Mouse (Mus musculus): ENCODE results near the gene Pycard. TPM values are rescaled to one million over a fixed set of nuclear protein-coding genes. Genes with fewer than 3 reads are reported as not detected.
"Not testable (repeated sequence)": the region's sequence is repeated elsewhere in the genome, so short reads cannot be mapped to it uniquely, and the experiment has no call there.

Gene Pycard
- polyA plus RNA-seq (2011; ENCODE audit: insufficient read length, low read depth, missing spikeins) = 1.0 and 1.5 TPM in 2 replicates

DNA sequence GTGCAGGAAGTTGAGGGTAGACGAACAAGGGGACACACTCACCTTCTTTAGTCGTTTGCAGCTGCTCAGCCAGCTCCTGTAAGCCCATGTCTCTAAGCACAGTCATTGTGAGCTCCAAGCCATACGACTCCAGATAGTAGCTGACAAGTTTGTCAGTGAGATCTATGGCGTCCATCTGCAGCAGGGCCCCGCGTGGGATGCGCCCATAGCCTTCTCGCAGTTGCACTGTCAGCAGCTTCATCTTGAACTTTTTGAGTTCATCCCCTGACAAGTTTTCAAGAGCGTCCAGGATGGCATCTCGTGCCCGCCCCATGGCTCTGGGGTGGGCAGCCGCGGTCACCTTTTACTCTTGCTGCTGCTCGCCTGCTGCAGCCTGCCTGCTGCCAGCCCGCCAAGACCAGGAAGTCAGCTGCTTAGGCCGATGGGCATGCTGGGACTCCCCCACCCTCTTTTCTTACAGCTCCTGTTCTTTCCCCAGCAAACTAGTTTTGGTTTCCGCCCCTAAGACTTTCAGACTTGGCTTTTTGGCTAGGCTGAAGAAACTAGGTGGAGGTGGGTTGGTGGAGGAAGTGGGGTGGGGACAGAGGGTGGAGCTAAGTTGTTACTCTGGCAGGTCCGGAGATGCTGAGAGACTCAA is at the start of gene Pycard:
TSS of gene Pycard (minus strand) at position 527 of the 637 bp plus-strand sequence.
- no peaks in the 10 kb centered on the region for H3K4me1 ChIP-seq (ENCODE audit: control insufficient read depth, insufficient read depth, low read length)
- TF ChIP-seq POLR2A (IDR thresholded peaks at IDR 0.05; ENCODE audit: low read depth, low read length) = no peak
- no peak within 1 kb of the TSS for H3K27ac ChIP-seq (ENCODE audit: insufficient read depth, low read length)
- H3K4me3 ChIP-seq (ENCODE audit: insufficient read depth, low read length) = no peak within 1 kb of the TSS

DNA sequence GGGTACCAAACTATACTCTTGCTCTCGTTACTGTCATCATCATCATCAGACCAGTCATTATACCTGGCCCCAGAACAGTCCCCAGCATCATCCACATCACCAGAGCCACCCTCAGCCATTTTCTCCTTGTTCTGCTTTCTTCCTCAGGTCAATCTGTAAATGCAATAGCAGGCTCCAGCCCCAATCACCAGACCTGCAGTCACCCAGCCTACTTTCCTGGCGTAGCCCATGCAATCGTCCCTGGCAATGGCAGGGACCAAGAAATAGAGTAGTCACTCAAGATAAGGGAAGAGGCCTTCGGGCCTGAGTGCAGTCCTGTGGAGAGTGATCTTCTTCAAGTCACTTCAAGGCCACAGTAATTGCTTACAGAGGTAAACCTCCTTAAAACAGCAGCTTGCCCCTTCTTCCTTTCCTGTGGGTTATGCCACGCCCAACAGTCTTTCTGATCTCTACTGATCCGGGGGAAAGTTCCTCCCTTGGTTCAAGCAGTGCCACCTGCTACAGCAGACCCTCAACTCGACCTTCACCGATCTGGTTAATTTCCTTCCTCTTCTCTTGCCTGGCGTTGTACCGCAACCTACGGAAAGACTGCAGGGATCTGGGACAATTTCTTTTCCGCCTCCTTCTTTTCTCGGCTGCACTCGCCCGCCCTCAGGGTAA is 48.6 kb upstream of the Pycard start:
- H3K27ac ChIP-seq (ENCODE audit: insufficient read depth, low read length); H3K4me3 ChIP-seq (ENCODE audit: insufficient read depth, low read length); H3K4me1 ChIP-seq (ENCODE audit: control insufficient read depth, insufficient read depth, low read length): not testable (repeated sequence)

DNA sequence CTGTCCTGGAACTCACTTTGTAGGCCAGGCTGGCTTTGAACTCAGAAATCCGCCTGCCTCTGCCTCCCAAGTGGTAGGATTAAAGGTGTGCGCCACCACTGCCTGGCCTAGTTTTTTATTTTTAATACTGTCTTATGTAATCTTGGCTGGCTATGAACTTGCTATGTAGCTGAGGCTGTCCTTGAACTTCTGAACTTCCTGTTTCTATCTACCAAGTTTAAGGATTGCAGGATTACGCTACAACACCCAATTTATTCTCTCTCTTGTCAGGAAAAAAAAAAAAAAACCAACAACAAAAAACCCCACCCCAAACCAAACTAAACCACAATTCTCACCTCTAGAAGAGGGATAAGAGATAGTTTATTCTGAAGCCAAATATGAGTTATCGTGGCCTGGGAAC is 39.9 kb upstream of the Pycard start:
- Histone ChIP-seq H3K4me1 (ENCODE audit: control insufficient read depth, insufficient read depth, low read length) (no peaks in the 10 kb centered on the region), H3K27ac (ENCODE audit: insufficient read depth, low read length) (no peak overlapping the region), H3K4me3 (ENCODE audit: insufficient read depth, low read length) (no peak overlapping the region)
- TF ChIP-seq POLR2A (IDR thresholded peaks at IDR 0.05; ENCODE audit: low read depth, low read length) = no peak
- no peak for TF ChIP-seq CTCF (IDR thresholded peaks at IDR 0.05; ENCODE audit: borderline replicate concordance, insufficient read depth, low read length)

DNA sequence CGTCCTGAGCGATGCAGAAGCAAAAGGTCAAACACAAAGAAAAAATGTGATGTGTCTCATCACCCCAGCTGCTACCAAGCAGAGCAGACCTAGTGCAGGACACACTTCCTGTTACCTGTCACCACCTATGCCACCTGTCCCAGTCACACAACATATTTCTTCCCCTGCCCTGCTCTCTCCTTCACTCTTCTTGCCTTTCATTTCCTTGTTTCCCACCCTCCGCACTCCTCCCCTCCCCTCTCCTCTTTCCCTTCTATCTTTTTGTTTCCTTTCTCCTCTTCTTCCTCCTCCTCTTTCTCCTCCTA is 39.3 kb upstream of the Pycard start:
- H3K27ac ChIP-seq (ENCODE audit: insufficient read depth, low read length) = no peak overlapping the region
- no peak for TF ChIP-seq POLR2A (IDR thresholded peaks at IDR 0.05; ENCODE audit: low read depth, low read length)
- no peak for TF ChIP-seq CTCF (IDR thresholded peaks at IDR 0.05; ENCODE audit: borderline replicate concordance, insufficient read depth, low read length)
- no peak overlapping the region for H3K4me3 ChIP-seq (ENCODE audit: insufficient read depth, low read length)
- no peaks in the 10 kb centered on the region for H3K4me1 ChIP-seq (ENCODE audit: control insufficient read depth, insufficient read depth, low read length)

DNA sequence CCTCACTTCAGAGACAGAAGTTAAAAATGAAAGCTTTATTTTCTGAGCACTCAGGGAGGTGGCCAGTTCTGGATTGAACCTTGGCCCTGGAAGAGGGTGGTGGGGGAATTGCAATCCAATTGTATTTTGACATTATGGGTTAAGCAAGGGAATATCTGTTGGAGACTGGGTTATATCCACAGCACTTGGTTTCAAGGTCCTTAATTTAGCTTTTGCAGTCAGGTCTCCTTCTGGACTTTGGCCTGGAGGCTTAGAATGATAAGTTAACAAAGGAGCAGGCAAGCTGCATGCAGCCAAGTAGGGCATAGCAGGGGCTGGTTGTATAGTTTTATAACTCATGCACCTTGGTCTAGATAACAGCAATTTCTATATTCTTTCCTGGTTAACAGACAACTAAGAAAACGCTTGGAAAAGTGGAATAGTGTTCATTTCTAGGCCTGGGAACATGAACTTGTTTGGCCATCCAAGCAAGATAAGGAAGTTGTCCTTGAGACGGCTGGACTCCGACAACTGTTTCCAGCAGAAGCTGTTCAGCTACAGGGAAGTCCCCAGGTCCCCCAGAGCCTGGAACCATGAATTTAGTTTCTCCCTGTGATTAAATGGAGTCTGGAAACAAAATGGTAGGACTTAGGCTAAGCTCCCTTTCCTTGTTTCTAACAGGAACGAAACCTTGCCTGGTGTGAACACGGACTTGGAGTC is 38.8 kb upstream of the Pycard start:
- H3K4me1 ChIP-seq (ENCODE audit: control insufficient read depth, insufficient read depth, low read length) = no peaks in the 10 kb centered on the region
- no peak overlapping the region for H3K4me3 ChIP-seq (ENCODE audit: insufficient read depth, low read length)
- TF ChIP-seq POLR2A (IDR thresholded peaks at IDR 0.05; ENCODE audit: low read depth, low read length) (no peak), CTCF (IDR thresholded peaks at IDR 0.05; ENCODE audit: borderline replicate concordance, insufficient read depth, low read length) (no peak)
- no peak overlapping the region for H3K27ac ChIP-seq (ENCODE audit: insufficient read depth, low read length)

DNA sequence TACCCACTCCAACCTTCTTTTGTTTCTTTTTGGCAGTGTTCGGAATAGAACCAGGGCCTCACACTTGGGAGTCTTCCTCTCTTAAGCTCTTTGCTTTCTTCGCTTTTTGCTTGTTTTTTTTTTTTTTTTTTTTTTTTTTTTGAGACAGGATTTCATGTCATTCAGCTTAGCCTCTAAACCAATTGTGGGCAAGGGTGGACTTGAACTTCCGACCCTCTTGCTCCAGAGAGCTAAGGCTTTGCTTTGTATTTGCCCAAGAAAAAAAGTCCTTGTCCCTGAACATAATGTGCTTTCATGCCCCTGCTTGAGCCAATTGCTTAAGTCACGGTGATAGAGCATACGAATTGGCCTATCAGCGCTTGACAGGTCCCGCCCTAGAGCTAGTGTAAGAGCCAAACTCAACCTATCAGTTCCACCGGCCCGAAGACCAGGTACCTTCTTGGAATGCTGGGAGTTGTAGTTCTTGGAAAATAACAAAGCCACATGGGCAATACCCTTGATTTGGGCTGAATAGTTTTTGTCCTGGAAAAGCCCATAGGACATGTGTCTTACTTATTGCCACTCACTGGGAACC is 37.8 kb upstream of the Pycard start:
- no peak overlapping the region for H3K4me3 ChIP-seq (ENCODE audit: insufficient read depth, low read length)
- no peak overlapping the region for H3K27ac ChIP-seq (ENCODE audit: insufficient read depth, low read length)
- TF ChIP-seq CTCF (IDR thresholded peaks at IDR 0.05; ENCODE audit: borderline replicate concordance, insufficient read depth, low read length) = no peak
- no peak for TF ChIP-seq POLR2A (IDR thresholded peaks at IDR 0.05; ENCODE audit: low read depth, low read length)
- H3K4me1 ChIP-seq (ENCODE audit: control insufficient read depth, insufficient read depth, low read length) = no peaks in the 10 kb centered on the region

DNA sequence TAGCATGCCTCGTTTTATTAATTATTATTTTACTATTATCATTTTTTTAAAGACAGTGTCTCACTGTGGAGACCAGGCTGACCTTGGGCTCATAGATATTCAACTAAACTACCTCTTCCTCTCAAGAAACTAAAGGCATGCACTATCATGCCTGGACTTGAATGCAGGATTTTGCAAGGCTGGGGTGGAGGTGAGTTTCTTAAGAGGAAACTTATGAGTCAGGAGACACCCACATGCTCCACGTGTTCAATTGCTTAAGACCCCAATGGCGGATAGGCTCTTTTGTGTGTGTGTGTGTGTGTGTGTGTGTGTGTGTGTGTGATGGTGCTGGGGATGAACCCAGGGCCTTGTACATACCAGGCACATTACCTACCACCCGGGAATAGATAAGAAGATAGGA is 31.7 kb upstream of the Pycard start:
- Histone ChIP-seq H3K27ac (ENCODE audit: insufficient read depth, low read length) (peak overlapping the region; percentile 91), H3K4me3 (ENCODE audit: insufficient read depth, low read length) (no peak overlapping the region), H3K4me1 (ENCODE audit: control insufficient read depth, insufficient read depth, low read length) (peaks cover 6% of the 10 kb centered on the region; the same call in 1 of the 2 replicates)
- TF ChIP-seq CTCF (IDR thresholded peaks at IDR 0.05; ENCODE audit: borderline replicate concordance, insufficient read depth, low read length) (no peak), POLR2A (IDR thresholded peaks at IDR 0.05; ENCODE audit: low read depth, low read length) (no peak)

DNA sequence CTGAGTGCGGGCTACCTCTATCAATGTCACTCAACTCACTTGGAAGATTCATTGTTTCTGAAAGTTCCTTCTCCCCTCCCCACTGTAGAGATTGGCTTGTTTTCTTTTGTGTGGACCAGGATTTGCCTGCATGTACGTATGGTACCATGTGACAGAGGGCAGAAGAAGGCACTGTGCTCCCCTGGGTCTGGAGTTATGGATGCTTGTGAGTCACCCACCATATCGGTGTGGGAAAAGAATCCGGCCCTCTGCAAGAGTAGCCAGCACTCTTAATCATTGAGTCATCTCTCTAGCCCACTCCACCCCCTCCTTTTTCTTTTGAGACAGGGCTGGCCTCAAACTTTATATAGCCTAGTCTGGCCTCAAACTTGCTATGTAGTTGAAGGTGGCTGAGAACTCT is 31.3 kb upstream of the Pycard start:
- H3K27ac ChIP-seq (ENCODE audit: insufficient read depth, low read length) = peak overlapping the region; percentile 91
- H3K4me1 ChIP-seq (ENCODE audit: control insufficient read depth, insufficient read depth, low read length) = peaks cover 6% of the 10 kb centered on the region; the same call in 1 of the 2 replicates
- no peak for TF ChIP-seq CTCF (IDR thresholded peaks at IDR 0.05; ENCODE audit: borderline replicate concordance, insufficient read depth, low read length)
- TF ChIP-seq POLR2A (IDR thresholded peaks at IDR 0.05; ENCODE audit: low read depth, low read length) = no peak
- H3K4me3 ChIP-seq (ENCODE audit: insufficient read depth, low read length) = no peak overlapping the region

DNA sequence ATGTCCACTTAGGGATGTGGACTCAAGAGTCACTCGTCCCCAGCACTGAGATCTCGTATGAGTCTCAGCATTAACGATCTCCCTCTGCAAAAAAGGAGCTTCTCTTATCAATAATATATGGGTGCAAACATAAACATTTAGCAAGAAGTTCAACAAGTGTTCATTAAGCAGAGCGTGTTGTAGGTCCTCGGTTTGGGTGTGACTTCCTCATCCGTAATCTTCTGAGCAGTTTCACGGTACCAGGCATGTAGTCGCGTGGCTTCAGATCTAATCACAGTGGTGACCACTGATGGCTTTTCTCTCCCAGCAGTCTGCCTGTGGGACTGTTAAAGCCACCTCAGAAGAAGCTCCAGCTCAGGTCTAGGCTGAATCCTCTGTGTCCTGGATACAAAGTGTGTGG is 30.7 kb upstream of the Pycard start:
- Histone ChIP-seq H3K4me1 (ENCODE audit: control insufficient read depth, insufficient read depth, low read length) (peaks cover 6% of the 10 kb centered on the region; the same call in 1 of the 2 replicates), H3K27ac (ENCODE audit: insufficient read depth, low read length) (peak overlapping the region; percentile 88), H3K4me3 (ENCODE audit: insufficient read depth, low read length) (no peak overlapping the region)
- no peak for TF ChIP-seq POLR2A (IDR thresholded peaks at IDR 0.05; ENCODE audit: low read depth, low read length)
- TF ChIP-seq CTCF (IDR thresholded peaks at IDR 0.05; ENCODE audit: borderline replicate concordance, insufficient read depth, low read length) = no peak

DNA sequence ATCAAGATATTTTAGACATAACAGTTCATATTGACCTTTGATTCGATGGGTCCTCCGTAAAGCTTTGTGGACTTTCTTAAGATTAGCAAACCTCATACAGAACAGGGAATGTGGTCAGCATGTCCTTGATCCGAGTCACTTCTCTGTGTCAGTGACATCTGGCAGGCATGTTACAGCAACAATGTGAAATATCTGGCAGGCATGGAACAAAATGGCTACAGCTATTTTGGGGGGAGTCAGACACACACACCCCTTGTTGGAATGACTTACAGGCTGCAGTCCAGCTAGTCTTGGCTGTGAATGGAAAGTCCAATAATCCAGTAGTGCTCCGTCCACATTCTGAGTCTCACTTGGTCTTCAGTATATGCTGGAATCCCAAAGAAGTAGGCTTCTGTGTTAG is 29.9 kb upstream of the Pycard start:
- TF ChIP-seq POLR2A (IDR thresholded peaks at IDR 0.05; ENCODE audit: low read depth, low read length) (no peak), CTCF (IDR thresholded peaks at IDR 0.05; ENCODE audit: borderline replicate concordance, insufficient read depth, low read length) (no peak)
- H3K4me3 ChIP-seq (ENCODE audit: insufficient read depth, low read length) = no peak overlapping the region

More for the DNA sequence above, 29.9 kb upstream of the Pycard start:
- H3K27ac ChIP-seq (ENCODE audit: insufficient read depth, low read length) = peak overlapping the region; percentile 88
- H3K4me1 ChIP-seq (ENCODE audit: control insufficient read depth, insufficient read depth, low read length) = peaks cover 6% of the 10 kb centered on the region; the same call in 1 of the 2 replicates
